Mouse (Mus musculus) neutrophil, adult 59 days (primary cell): ENCODE results near the gene Gm38393. TPM values are rescaled to one million over a fixed set of nuclear protein-coding genes. Genes with fewer than 3 reads are reported as not detected.

Experiments
- total RNA-seq, 2 experiments: library from RNA; stranded (reverse); gene quantifications; 1 replicate in 1 of 2; 2 replicates in 1 of 2; pipeline ENCODE4 v1.2.4; 2023

Gene Gm38393
- under 1 TPM in 1 of 2 experiments, not detected in 1; 0.09 TPM for total RNA-seq

GRCm38 (mm10) chr7:60004606-60005330 is at the start of gene Gm38393, which contains the start of gene Snurf:
Gene Gm38393 (minus strand): TSS chr7:60005064.
Gene Snurf (minus strand): TSS chr7:60005049.

Other genes with a start within 250 kb of the Gm38393 start
- gene Snurf, start within 50 bp of the Gm38393 start, total RNA-seq, result not detected
- under 1 TPM in 1 of 2 experiments, not detected in 1; 0.18 TPM for gene Snrpn, start 135.2 kb upstream of the Gm38393 start, total RNA-seq